Mouse (Mus musculus) intestine, embryonic 14.5 days (tissue): ENCODE results near the gene Cep126. TPM values are rescaled to one million over a fixed set of nuclear protein-coding genes. Genes with fewer than 3 reads are reported as not detected.

Experiments
- ATAC-seq: fragments of 200-750 bp; cut with Nextera tagmentation; replicated peaks from 2 replicates; pipeline ENCODE4 v1.8.0; 2017; ENCODE audit warnings: low read depth, moderate number of reproducible peaks, moderate TSS enrichment, moderate library complexity; ENCODE audit not compliant: low FRiP score, low TSS enrichment
- DNase-seq: peaks from one replicate; pipeline ENCODE4 v3.0.0-alpha.2; 2018; ENCODE audit warnings: low spot score
- H3K27ac ChIP-seq: fragments of 300-500 bp; sonication (generic); 2 replicates; pipeline ENCODE4 v1.5.1; 2014; ENCODE audit warnings: low read depth, mild to moderate bottlenecking, control low read depth
- H3K27me3 ChIP-seq: fragments of 300-500 bp; sonication (generic); replicated peaks from 2 replicates; pipeline ENCODE4 v1.6.1; 2014; ENCODE audit warnings: low read length, control low read depth; ENCODE audit not compliant: control insufficient read depth, insufficient read depth
- H3K36me3 ChIP-seq: fragments of 300-500 bp; sonication (generic); 2 replicates; pipeline ENCODE4 v1.6.1; 2014; ENCODE audit warnings: low read length, control low read depth; ENCODE audit not compliant: control insufficient read depth, insufficient read depth
- H3K4me1 ChIP-seq: fragments of 300-500 bp; sonication (generic); replicated peaks from 2 replicates; pipeline ENCODE4 v1.6.1; 2014; ENCODE audit warnings: low read length, control low read depth, mixed read lengths; ENCODE audit not compliant: control insufficient read depth, insufficient read depth
- H3K4me2 ChIP-seq: fragments of 300-500 bp; sonication (generic); 2 replicates; pipeline ENCODE4 v1.6.1; 2014; ENCODE audit warnings: low read length
- H3K4me3 ChIP-seq: fragments of 300-500 bp; sonication (generic); 2 replicates; pipeline ENCODE4 v1.5.1; 2014; ENCODE audit warnings: low read depth, low read length, control low read depth, mixed read lengths
- H3K9ac ChIP-seq: fragments of 300-500 bp; sonication (generic); 2 replicates; pipeline ENCODE4 v1.6.1; 2014; ENCODE audit warnings: mild to moderate bottlenecking, low read length
- H3K9me3 ChIP-seq: fragments of 300-500 bp; sonication (generic); 2 replicates; pipeline ENCODE4 v1.6.1; 2016; ENCODE audit warnings: low read length, control low read depth; ENCODE audit not compliant: control insufficient read depth
- WGBS: fragments of 180-500 bp; shearing (Covaris S2); extraction: QIAGEN DNeasy Blood & Tissue Kit; methylation state at CpG from one replicate; pipeline ENCODE4 v1.1.7; 2014; 5-methylcytosine and 5-hydroxymethylcytosine counted together
- polyA plus RNA-seq: library from polyadenylated mRNA; unstranded; fragments of >200 nt; fragmentation: Nextera tagmentation; extraction: Ambion mirVana; gene quantifications from 2 replicates; pipeline ENCODE4 v1.2.1, GENCODE M21; 2014

Cep126 gene
- polyA plus RNA-seq, 1 experiment from 2014 or later: 2.9 TPM

GRCm38 (mm10) chr9:8100962-8101361 lies 33.1 kb downstream of the Cep126 start:
- no peak overlapping the region for H3K9ac ChIP-seq
- ATAC-seq (no peak), DNase-seq (no peak)
- H3K36me3 ChIP-seq: no peaks in the 10 kb centered on the region
- H3K4me3 ChIP-seq: no peak overlapping the region
- H3K4me2 ChIP-seq: no peak overlapping the region
- H3K27me3 ChIP-seq: no peaks in the 10 kb centered on the region
- 83% methylated on average over 6 of the region's 6 CpGs for WGBS
- no peaks in the 10 kb centered on the region for H3K4me1 ChIP-seq
- no peak overlapping the region for H3K27ac ChIP-seq
- H3K9me3 ChIP-seq: no peaks in the 10 kb centered on the region

GRCm38 (mm10) chr9:8078882-8079281 lies 55.2 kb downstream of the Cep126 start:
- ATAC-seq: no peak

GRCm38 (mm10) chr9:8074345-8074744 lies 59.7 kb downstream of the Cep126 start:
- H3K9me3 ChIP-seq: no peaks in the 10 kb centered on the region
- no peak overlapping the region for H3K27ac ChIP-seq
- no peak overlapping the region for H3K4me3 ChIP-seq
- no peak overlapping the region for H3K9ac ChIP-seq
- no peaks in the 10 kb centered on the region for H3K36me3 ChIP-seq
- H3K27me3 ChIP-seq: no peaks in the 10 kb centered on the region
- no peak overlapping the region for H3K4me2 ChIP-seq
- DNase-seq (no peak), ATAC-seq (no peak)
- no peaks in the 10 kb centered on the region for H3K4me1 ChIP-seq

More at GRCm38 (mm10) chr9:8078882-8079281, 55.2 kb downstream of the Cep126 start:
- Histone ChIP-seq H3K9me3 (no peaks in the 10 kb centered on the region), H3K36me3 (no peaks in the 10 kb centered on the region), H3K27me3 (no peaks in the 10 kb centered on the region), H3K4me2 (no peak overlapping the region), H3K27ac (no peak overlapping the region), H3K4me1 (no peaks in the 10 kb centered on the region), H3K9ac (no peak overlapping the region), H3K4me3 (no peak overlapping the region)
- 87% methylated on average over 5 of the region's 5 CpGs for WGBS
- DNase-seq: no peak

DNA sequence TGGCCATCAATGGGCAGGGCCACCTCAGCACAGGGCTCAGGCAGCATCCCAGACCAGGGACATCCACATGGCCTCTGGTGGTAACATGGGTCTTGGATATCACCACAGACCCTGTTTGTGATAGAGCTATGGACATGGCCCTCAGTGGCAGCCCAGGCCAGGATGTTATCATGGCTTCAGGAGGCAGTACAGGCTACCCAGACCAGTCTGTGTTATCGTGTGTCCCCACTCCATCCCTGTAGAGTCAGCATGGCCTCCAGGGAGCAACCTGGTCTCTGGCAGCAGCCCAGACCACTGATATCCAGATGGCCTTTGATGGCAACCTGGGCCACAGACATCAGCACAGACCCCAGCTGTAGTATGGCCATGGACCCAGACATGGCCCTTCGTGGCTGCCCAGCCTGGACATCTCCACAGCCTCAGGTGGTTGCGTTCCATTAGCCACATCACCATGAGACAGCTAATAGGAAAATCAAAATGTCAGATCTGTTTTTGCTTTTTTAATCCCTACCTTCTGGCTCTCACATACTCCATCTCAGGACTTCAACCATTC lies 60.8 kb downstream of the Cep126 start:
- no peaks in the 10 kb centered on the region for H3K9me3 ChIP-seq
- no peak for ATAC-seq

GRCm38 (mm10) chr9:8059636-8060035 lies 74.5 kb downstream of the Cep126 start:
- no peaks in the 10 kb centered on the region for H3K36me3 ChIP-seq
- DNase-seq: no peak
- no peak overlapping the region for H3K4me2 ChIP-seq
- H3K27me3 ChIP-seq: no peaks in the 10 kb centered on the region
- H3K4me3 ChIP-seq: no peak overlapping the region
- H3K4me1 ChIP-seq: peaks cover 8% of the 10 kb centered on the region; the same call in 1 of the 2 replicates
- H3K27ac ChIP-seq: no peak overlapping the region
- 0 out of 2 replicates have a peak, but pooled peaks cover 4% of the 10 kb centered on the region for H3K9me3 ChIP-seq
- ATAC-seq: no peak
- H3K9ac ChIP-seq: no peak overlapping the region
- 77% methylated on average over 3 of the region's 3 CpGs for WGBS

More for the DNA sequence above, 60.8 kb downstream of the Cep126 start:
- Histone ChIP-seq H3K4me1 (no peaks in the 10 kb centered on the region), H3K27me3 (no peaks in the 10 kb centered on the region), H3K4me3 (no peak overlapping the region), H3K27ac (no peak overlapping the region), H3K9ac (no peak overlapping the region), H3K4me2 (no peak overlapping the region), H3K36me3 (no peaks in the 10 kb centered on the region)
- no peak for DNase-seq
- 91% methylated on average over 3 of the region's 3 CpGs for WGBS

- 3% methylated on average over 1 of the region's 1 CpGs for WGBS
- Histone ChIP-seq H3K4me3 (no peak overlapping the region), H3K4me1 (peaks cover 9% of the 10 kb centered on the region; the same call in 1 of the 2 replicates), H3K36me3 (no peaks in the 10 kb centered on the region), H3K9ac (no peak overlapping the region), H3K9me3 (no peaks in the 10 kb centered on the region), H3K27ac (no peak overlapping the region), H3K27me3 (no peaks in the 10 kb centered on the region), H3K4me2 (0 out of 2 replicates have a peak overlapping the region, but pooled peaks have one; percentile 0)
- ATAC-seq (peak; percentile 70), DNase-seq (no peak)
These were observed 79.3 kb downstream of the Cep126 start for GRCm38 (mm10) chr9:8054831-8055230.

GRCm38 (mm10) chr9:8043044-8043387 lies 91.1 kb downstream of the Cep126 start:
- no peaks in the 10 kb centered on the region for H3K27me3 ChIP-seq
- 21% methylated on average over 5 of the region's 5 CpGs for WGBS
- H3K9ac ChIP-seq: peak overlapping the region; percentile 68; the same call in 1 of the 2 replicates
- H3K4me2 ChIP-seq: peak overlapping the region; percentile 64
- no peaks in the 10 kb centered on the region for H3K9me3 ChIP-seq
- no peaks in the 10 kb centered on the region for H3K36me3 ChIP-seq
- 0 out of 2 replicates have a peak overlapping the region, but pooled peaks have one; percentile 78 for H3K27ac ChIP-seq
- peak; percentile 17; the same call in 1 of the 2 replicates for ATAC-seq
- H3K4me3 ChIP-seq: peak overlapping the region; percentile 78
- 0 out of 2 replicates have a peak, but pooled peaks cover 3% of the 10 kb centered on the region for H3K4me1 ChIP-seq
- no peak for DNase-seq

GRCm38 (mm10) chr9:8042338-8043043 lies 91.6 kb downstream of the Cep126 start, which contains the start of gene Cfap300:
Gene Cfap300, minus strand, starts transcription at chr9:8042823.
- under 1% methylated on average over 39 of the region's 39 CpGs for WGBS
- 0 out of 2 replicates have a peak, but pooled peaks cover 3% of the 10 kb centered on the region for H3K4me1 ChIP-seq
- no peaks in the 10 kb centered on the region for H3K27me3 ChIP-seq
- ATAC-seq: peak; percentile 95
- H3K4me2 ChIP-seq: peak within 1 kb of the TSS; percentile 64
- DNase-seq: peak; percentile 97
- H3K27ac ChIP-seq: peak within 1 kb of the TSS; percentile 78
- no peaks in the 10 kb centered on the region for H3K9me3 ChIP-seq
- peak within 1 kb of the TSS; percentile 68 for H3K9ac ChIP-seq
- H3K4me3 ChIP-seq: peak within 1 kb of the TSS; percentile 78
- H3K36me3 ChIP-seq: no peaks in the 10 kb centered on the region
